Mouse (Mus musculus) E14TG2a.4 (cell line): ENCODE data around the gene Amelx.

Experiments used
- CTCF ChIP-seq: conservative IDR thresholded peaks from 2 replicates; pipeline ENCODE4 v1.5.1; 2014; ENCODE audit warnings: low read length
- POU5F1 ChIP-seq: IDR thresholded peaks from 2 replicates; pipeline ENCODE4 v1.6.1; 2014; ENCODE audit warnings: low read length, borderline replicate concordance

GRCm38 (mm10) chrX:169210019-169210418 lies 23.0 kb upstream of the Amelx start:
- TF ChIP-seq CTCF (no peak), POU5F1 (no peak)
